Mouse (Mus musculus) left cerebral cortex, adult 11 months (tissue): Measurements from ENCODE around the gene St8sia6.

Experiments
- DNase-seq: peaks from one replicate; pipeline ENCODE4 v3.0.0; 2022; ENCODE audit warnings: low spot score

St8sia6 gene

DNA sequence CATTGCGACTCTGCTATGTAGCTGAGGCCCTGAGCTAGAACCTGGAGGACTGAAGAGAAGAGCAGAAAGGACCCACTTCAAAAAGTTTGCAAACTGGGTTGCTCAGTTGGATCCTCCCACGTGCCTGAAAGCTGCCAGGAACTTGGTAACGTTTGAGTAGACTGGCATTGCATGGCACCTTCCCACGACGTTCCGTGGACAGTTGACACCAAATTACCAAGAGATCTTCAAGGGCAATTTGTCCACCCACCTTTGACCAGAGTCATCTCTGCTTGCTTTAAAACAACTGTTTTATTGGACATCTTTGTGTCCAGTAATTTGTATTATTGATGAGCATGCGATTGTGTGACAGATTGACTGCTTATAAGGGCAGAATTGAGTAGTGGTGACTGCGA is at the start of gene St8sia6:
St8sia6 (minus strand) TSS at position 96 of the 395 bp plus-strand sequence.
- DNase-seq = no peak

GRCm38 (mm10) chr2:13836310-13836709 is 42.4 kb upstream of the St8sia6 start:
- DNase-seq = no peak

DNA sequence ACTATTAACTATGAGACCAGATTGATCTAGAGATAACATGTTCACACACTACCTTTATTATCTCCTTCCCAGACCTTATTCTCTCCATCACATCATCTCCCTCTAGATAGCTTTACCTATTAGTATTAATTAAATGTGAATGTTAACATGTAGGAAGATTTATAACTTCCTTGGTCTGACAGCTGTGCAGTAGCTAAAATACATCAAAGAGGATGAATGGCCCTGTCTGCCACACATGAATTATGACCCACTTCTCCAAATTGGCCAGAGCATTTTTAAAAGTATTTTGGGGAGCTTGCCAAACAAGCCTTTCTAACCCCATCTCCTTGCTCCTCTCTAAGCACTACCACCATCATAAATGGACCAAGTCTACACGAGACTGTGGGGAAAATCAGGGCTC is 41.1 kb upstream of the St8sia6 start:
- no peak for DNase-seq

DNA sequence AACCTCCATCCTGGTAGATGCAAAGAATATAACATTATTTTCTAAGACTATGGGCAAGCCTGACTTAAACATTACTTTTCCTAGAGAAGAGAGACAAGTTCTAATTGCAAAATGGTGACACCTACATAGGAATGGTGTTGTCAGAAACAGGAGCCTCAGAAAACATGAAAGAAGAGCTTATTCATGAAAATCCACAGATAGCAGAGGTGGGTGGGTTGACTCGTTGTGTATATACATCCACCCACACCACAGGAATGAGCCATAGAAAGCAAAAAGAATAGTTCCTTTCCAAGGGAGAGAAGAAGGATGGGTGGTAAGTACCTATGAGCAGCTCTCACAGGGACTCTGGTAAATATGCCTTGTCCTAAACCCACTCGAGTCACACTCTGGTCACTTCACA is 22.8 kb upstream of the St8sia6 start:
- DNase-seq = no peak

DNA sequence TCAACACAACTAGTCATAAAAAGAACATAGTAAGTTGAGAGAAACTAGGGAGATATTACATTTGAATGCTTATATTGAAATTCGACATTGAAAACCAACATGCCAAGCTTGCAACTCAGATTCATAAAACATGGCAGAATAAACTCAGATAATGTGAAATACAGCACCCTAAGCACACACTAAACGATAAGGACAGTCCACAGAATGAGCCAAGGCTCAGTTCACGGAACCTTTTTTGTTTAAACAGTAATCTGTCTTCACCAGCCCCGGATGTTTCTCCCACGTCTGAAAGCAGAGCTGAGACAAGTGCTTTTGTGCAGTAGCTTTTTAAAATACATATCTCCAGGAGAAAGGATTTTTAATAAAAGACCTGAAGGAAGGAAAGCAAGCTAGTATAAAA is 14.7 kb upstream of the St8sia6 start:
- DNase-seq = no peak

DNA sequence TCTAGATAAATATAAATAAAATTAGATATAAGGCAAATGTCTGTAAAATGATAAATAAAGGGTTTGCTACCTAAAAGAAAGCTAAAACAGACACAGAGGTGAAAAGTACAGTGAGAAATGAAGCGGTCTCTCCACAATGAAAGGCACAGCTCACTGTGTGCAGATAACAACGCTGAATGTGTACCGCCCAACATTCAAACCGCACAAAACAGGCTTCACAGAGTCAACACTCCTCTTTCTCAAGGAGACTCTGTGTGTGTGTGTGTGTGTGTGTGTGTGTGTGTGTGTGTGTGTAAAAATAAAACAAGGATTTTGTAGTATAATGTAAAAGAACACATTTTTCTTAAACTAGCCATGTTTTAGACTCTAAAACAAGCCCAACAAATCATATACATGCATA is 14.1 kb upstream of the St8sia6 start:
- no peak for DNase-seq

GRCm38 (mm10) chr2:13806120-13806519 is 12.3 kb upstream of the St8sia6 start:
- DNase-seq = no peak

- no peak for DNase-seq
These were observed 6.8 kb upstream of the St8sia6 start for GRCm38 (mm10) chr2:13800639-13801038.

DNA sequence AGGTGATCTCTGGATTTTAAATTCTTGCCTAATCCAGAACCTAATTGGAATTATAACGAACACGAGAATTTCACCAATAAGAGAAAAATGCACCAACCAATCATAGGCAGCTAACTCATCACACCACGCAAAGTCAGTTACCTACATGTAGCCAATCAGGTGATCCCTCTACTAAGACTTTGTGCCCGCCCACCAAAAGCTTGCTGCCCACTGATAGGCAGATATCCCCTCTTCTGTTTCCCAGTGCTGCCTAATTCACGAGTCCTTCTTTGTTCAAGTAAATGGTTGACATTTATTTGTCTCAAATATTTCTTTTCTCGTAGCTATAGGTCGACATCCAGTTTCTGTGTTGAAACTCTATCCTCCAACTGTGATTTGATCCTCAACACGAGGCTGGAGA is 582 bp upstream of the St8sia6 start:
- DNase-seq = no peak

GRCm38 (mm10) chr2:13793054-13793968 is 553 bp downstream of the St8sia6 start:
- peak; percentile 6 for DNase-seq

- no peak for DNase-seq
These were observed 1.4 kb downstream of the St8sia6 start for GRCm38 (mm10) chr2:13792256-13793005.

DNA sequence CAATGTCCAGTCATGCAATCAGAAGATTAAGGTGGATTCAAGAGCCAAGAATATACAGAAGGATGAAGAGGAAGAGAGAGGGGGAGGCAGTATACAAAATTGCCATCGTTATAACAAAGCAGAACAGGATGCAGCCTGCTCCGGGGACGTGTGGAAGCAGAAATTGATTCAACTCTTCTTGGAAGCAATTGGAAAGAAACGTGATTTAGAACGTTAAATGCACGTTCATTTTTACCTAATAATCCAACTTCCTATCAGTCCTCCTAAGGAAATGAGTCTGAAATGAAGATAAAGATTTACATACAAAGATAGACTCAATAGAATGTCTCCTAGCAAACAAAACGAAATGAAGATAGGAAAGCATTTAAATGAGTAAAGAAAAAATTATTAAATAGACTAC is 2.3 kb downstream of the St8sia6 start:
- DNase-seq = no peak

DNA sequence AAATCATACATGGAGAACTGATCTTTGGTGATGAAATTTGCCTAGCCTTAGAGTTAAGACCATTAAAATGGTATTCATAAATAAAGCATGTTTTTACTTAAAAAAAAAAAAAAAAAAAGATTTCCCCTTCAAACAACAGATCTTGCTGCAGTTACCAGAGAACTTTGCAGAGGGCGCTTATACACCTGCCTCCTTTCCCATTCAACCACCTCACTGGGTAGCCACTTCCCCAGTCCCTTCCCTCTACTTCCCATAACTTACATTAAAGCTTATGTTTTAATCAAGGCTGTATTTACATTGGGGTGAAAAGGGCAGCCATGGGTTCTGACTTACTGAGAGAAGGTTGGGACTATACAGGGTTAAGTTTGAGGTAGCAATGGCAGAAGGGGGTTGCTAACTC is 4.5 kb downstream of the St8sia6 start:
- no peak for DNase-seq

- DNase-seq = no peak
These were observed 7.2 kb downstream of the St8sia6 start for GRCm38 (mm10) chr2:13786577-13787168.

GRCm38 (mm10) chr2:13785992-13786391 is 7.9 kb downstream of the St8sia6 start:
- peak; percentile 7 for DNase-seq

DNA sequence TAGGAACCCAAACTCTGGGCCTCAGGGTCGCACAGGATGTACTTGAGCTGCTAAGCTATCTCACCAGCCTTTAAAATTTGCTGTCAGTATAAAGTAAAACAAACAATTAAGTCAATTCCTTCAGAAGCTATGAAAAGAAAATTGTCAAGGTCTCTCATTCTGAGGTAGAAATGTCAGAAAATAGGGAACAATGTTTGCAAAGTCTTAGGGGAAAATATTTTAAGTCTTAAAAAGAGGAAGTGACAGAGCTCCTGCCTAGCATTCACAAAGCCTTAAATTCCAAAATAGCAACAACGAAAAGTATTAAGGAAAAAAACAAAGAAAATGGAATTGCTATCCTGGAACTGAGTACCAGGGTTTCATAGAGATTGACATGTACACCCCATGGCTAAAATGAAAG is 8.6 kb downstream of the St8sia6 start:
- no peak for DNase-seq

DNA sequence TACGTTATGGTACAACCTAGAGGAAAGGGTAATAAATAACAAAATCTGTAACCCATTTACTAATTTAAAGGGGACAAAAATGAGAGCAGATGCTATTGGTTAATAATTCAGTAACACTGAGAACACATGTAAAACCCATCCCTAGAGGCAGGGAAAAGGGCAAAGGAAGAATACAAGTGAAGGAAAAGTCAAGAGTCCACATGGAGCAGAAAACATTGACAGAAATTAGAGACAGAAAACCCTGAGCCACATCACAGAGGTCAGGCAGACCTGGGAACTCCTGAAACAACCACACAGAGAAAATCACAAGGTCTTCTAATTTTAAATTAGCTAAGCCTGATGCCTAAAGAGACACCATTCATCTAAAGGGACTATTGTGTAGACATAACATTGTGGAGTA is 9.4 kb downstream of the St8sia6 start:
- DNase-seq = no peak

DNA sequence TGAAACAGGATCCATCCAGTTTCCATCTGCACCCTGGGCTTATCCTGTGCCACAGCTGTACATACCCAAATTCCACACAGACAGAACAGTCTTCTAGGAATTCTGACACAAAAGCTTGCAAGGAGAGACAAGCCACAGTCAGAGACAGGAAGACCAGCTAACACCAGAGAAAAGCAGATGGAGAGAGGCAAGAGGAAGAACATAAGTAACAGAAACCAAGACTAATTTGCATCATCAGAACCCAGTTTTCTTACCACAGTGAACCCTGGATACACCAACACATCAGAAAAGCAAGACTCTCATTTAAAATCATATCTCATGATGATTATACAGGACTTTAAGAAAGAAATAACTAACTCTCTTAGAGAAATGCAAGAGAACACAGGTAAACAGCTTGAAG is 16.8 kb downstream of the St8sia6 start:
- no peak for DNase-seq

DNA sequence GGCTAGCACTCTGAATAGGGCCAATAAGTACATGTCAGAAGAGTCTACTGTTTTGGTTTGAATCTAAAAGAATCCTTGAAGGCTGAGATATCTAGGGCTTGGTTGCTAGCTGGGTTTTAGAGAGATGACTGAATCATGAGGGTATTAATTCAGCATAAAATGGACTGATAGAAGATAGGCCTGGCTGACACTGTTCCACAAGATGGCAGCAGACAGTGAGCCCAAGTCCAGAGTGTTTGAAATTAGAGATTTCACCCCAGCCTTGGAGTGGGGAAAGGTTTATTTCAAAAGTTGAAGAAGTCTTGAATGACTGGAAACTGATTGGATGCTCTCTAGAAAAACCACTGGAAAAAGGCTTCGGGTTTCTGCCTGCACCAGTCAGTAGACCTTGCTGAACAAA is 17.4 kb downstream of the St8sia6 start:
- DNase-seq = no peak

- DNase-seq = no peak
These were observed 18.8 kb downstream of the St8sia6 start for GRCm38 (mm10) chr2:13775056-13775455.

DNA sequence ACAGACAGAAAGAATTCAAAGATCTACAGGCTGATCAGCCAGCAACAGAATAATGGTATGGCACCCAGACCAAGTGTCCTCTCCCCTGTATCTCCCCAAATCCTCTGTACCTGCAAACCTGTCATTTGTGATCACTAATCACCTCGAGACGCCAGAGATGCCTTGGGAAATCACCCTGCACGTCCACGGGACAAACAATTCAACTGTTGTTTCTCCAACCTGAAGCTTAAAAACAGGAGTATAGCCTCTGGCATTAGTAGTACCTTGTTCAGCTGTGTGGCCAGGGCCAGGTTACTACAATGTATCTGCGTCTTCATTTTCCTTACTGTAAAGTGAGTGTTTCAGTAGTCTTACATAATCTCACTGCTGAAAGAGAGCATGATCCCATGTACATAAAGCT is 25.3 kb downstream of the St8sia6 start:
- DNase-seq = no peak

DNA sequence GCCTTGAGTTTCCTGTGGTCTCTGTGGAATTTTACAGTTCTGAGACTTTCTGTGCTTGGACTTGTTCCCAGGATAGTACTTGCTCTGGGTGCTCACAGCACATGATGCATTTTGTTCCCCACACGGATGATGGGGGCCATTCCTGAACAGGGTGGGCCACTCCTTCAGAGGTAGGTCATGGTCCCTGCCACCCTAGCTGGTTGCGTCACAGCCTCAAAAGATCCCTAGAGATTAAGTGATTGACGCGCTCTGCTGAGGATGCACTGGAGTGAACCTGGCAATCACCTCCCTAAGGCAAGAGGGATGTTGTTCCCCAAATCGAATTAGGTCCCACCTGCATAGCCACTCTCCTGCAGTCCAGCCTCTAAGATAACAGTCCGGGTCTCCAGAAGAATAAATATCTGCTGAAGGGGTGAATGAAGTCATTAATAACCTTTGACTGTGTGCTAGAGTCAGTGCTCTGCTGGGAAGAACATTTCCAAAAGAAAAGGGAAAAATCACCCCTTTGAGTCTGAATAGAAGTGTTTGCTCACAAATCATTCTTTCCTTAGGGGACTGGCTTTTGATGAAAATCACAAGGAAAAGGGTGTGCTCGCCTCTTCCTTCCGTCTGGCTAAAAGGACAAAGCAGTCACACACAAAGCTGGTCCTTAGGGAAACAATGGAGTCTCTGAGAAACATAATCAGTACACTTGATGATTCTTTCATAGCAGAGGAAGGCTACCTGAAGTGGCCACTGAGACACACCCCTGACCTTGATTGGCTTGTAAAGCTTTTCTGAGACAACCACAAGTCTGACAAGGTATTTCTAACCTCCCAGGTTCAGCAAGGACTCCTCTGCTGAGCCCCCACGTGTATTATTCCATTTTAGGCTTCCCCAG is 26.1 kb downstream of the St8sia6 start:
- no peak for DNase-seq
